Mouse (Mus musculus) midbrain, postnatal 0 days (tissue): Measurements from ENCODE around the gene Ptpn22. TPM values are rescaled to one million over a fixed set of nuclear protein-coding genes. Genes with fewer than 3 reads are reported as not detected.
A peak's percentile ranks its signal among the peaks of the same experiment; 100 is the strongest.

Experiments
- ATAC-seq: fragments of 200-750 bp; cut with Nextera tagmentation; 2 replicates; pipeline ENCODE4 v1.8.0; 2017; ENCODE audit warnings: moderate number of reproducible peaks, mild to moderate bottlenecking, moderate TSS enrichment, moderate library complexity; ENCODE audit not compliant: low FRiP score
- DNase-seq: peaks from one replicate; pipeline ENCODE4 v3.0.0-alpha.2; 2015; ENCODE audit warnings: low spot score
- H3K27ac ChIP-seq: fragments of 300-500 bp; sonication (generic); 2 replicates; pipeline ENCODE4 v1.5.1; 2014; ENCODE audit warnings: low read depth, mild to moderate bottlenecking, low read length, mixed read lengths
- H3K27me3 ChIP-seq: fragments of 300-500 bp; sonication (generic); 2 replicates; pipeline ENCODE4 v1.6.1; 2014; ENCODE audit warnings: low read length, control low read depth, mixed read lengths; ENCODE audit not compliant: insufficient read depth
- H3K36me3 ChIP-seq: fragments of 300-500 bp; sonication (generic); 2 replicates; pipeline ENCODE4 v1.6.1; 2014; ENCODE audit warnings: low read length, control low read depth, mixed read lengths; ENCODE audit not compliant: insufficient read depth
- H3K4me1 ChIP-seq: fragments of 300-500 bp; sonication (generic); 2 replicates; pipeline ENCODE4 v1.6.1; 2014; ENCODE audit warnings: mild to moderate bottlenecking, control low read depth, antibody characterized with exemption, low read length, mixed read lengths; ENCODE audit not compliant: insufficient read depth
- H3K4me2 ChIP-seq: fragments of 300-500 bp; sonication (generic); 2 replicates; pipeline ENCODE4 v1.6.1; 2014; ENCODE audit warnings: low read depth, mild to moderate bottlenecking, low read length, mixed read lengths; ENCODE audit not compliant: poor library complexity, severe bottlenecking
- H3K4me3 ChIP-seq: fragments of 300-500 bp; sonication (generic); 2 replicates; pipeline ENCODE4 v1.5.1; 2014; ENCODE audit warnings: low read depth, mild to moderate bottlenecking, low read length, moderate library complexity
- H3K9ac ChIP-seq: fragments of 300-500 bp; sonication (generic); replicated peaks from 2 replicates; pipeline ENCODE4 v1.6.1; 2014; ENCODE audit warnings: mild to moderate bottlenecking, low read length, moderate library complexity, mixed read lengths; ENCODE audit not compliant: poor library complexity, severe bottlenecking
- H3K9me3 ChIP-seq: fragments of 300-500 bp; sonication (generic); 2 replicates; pipeline ENCODE4 v1.6.1; 2016; ENCODE audit warnings: low read length, control low read depth
- CTCF ChIP-seq: IDR thresholded peaks from 2 replicates; pipeline ENCODE4 v1.5.1; 2016; ENCODE audit warnings: antibody characterized with exemption, mild to moderate bottlenecking
- WGBS: fragments of 180-500 bp; shearing (Covaris S2); extraction: QIAGEN DNeasy Blood & Tissue Kit; methylation state at CpG from one replicate; pipeline ENCODE4 v1.1.7; 2014; 5-methylcytosine and 5-hydroxymethylcytosine counted together
- polyA plus RNA-seq: library from polyadenylated mRNA; unstranded; fragments of >200 nt; fragmentation: Nextera tagmentation; extraction: Ambion mirVana; gene quantifications from 2 replicates; pipeline ENCODE4 v1.2.1, GENCODE M21; 2015
- total RNA-seq: library from RNA; depleted of rRNA; stranded (reverse); fragments of >200 nt; gene quantifications from 2 replicates; pipeline ENCODE4 v1.2.3, GENCODE M21; 2014

Ptpn22 gene
- total and polyA plus RNA-seq, 2 experiments from 2014 or later = 0.43 TPM; not detected in 1

DNA sequence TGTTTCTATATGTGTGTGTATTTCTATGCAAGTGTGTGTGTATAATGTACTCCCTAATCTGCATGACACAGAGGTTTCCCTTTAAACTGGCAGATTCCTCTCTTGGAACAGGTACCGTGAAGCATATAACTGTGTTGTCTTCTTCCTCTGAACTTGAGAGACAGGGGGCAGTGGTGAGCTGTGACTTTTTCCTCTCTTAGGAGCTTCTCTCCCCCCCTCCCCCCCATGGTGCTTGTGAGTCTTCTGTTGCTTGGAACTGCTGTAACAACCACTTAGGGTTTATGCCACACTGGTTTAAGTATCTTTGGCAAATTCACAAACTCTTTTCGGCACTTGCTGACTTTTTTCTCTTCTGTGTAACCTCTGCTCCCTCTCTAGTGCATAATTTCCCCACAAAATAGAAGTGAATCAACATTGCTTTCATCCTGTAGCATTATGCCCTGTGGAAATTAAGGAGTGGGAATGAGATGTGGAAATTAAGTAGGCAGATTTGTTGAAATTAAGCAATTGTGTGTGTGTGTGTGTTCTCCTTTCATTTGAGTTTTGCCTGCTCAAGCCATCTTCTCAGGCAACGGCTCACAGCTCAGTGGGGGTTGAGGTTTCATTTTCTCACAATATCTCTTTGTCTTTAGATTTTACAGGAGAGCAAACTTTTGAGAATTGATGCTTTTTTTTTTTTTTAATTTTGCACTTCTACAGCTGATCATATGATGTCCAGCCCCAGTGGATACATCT is 6.9 kb upstream of the Ptpn22 start:
- Histone ChIP-seq H3K27ac (no peak overlapping the region), H3K27me3 (no peaks in the 10 kb centered on the region), H3K4me3 (no peak overlapping the region), H3K9me3 (no peaks in the 10 kb centered on the region), H3K4me1 (no peaks in the 10 kb centered on the region), H3K4me2 (no peak overlapping the region), H3K36me3 (no peaks in the 10 kb centered on the region), H3K9ac (no peak overlapping the region)
- ATAC-seq (no peak), DNase-seq (peak; percentile 59)
- peak; percentile 60 for TF ChIP-seq CTCF
- 53% methylated on average over 3 of the region's 3 CpGs for WGBS

DNA sequence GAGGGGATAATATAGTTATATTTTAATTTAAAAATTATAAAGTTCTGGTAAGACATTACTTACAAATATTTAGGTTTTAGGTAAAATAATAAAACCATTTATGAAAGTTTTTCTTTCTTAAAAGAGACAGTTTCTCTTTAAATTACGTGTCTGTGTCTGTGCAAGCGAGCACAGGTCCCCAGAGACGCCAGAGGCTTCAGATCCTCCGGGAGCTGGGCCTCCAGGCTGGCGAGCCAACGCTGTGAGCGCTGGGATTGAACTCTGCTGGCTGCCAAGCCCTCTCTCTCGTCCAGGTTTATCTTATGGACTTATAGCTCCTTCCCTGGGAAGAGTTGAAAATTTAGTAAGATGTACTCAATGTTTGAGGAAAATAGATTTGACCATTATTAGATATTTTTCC is 5.8 kb upstream of the Ptpn22 start:
- no peaks in the 10 kb centered on the region for H3K9me3 ChIP-seq
- H3K27ac ChIP-seq = no peak overlapping the region
- H3K4me1 ChIP-seq = no peaks in the 10 kb centered on the region
- ATAC-seq (no peak), DNase-seq (peak; percentile 40)
- WGBS = 42% methylated on average over 8 of the region's 8 CpGs
- no peak for TF ChIP-seq CTCF
- no peaks in the 10 kb centered on the region for H3K36me3 ChIP-seq
- H3K9ac ChIP-seq = no peak overlapping the region
- no peak overlapping the region for H3K4me2 ChIP-seq
- H3K27me3 ChIP-seq = no peaks in the 10 kb centered on the region
- no peak overlapping the region for H3K4me3 ChIP-seq

DNA sequence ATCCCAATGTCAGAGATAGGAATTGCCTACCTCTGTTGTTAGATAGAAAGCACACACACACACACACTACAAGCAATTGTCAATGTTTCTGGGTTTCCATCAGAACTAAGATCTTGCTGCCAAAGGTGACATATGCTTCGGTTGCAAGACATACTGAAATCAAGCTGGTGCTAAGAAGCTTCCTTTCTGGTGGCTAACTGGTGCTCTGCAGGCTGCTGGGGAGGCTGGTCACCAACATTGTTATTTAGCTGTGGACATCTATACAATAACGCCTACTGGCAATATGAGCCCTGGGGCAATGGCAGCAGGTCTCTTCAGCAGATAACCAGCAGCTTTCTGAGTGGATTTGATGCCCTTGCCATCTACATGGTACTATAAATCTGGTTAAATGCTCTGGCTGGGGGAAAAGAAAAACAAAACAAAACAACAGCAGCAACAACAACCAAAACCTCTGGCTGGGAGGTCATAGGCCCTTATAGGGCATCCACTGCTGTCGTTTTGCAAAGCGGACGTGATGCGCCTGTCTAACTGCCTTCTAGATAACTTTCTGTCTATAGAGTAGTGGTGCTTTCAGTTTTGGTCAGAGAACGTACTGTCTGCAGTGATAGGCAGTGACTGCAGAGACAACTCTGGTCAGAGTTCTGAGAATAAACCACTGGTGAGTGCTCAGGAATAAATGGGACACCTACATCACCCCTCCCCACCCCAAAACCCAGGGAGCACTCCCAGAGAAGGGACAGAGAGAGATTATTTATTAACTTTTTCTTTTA is 2.4 kb upstream of the Ptpn22 start:
- Histone ChIP-seq H3K4me3 (no peak overlapping the region), H3K9ac (no peak overlapping the region), H3K9me3 (no peaks in the 10 kb centered on the region), H3K4me1 (no peaks in the 10 kb centered on the region), H3K4me2 (no peak overlapping the region), H3K27ac (no peak overlapping the region), H3K36me3 (no peaks in the 10 kb centered on the region), H3K27me3 (no peaks in the 10 kb centered on the region)
- no peak for DNase-seq
- 91% methylated on average over 7 of the region's 7 CpGs for WGBS
- ATAC-seq = no peak
- no peak for TF ChIP-seq CTCF

DNA sequence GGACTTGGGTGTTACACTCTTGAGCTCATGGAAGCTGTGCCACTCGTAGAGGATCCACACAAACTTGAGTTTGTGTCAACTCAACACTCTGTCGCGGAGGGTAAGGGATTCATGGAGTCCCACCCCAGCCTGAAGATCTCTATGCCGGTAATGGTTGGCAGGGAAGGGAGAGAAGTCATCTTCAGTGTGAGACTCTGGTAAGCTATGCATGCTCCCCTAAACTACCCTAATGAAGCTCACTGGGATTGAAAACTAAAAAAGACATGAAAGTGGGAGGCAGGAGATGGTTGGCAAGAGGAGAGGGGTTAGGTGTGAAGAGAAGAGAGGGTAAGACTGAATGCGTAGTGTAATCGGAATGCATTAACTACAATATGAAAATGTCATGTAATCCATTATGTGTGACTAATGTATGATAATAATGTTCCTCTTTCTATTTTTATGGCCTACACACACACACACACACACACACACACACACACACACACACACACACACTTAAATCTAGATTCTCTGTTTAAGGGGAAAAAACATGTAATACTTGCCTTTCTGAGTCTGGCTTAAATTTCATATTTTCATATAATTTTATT is 1.5 kb upstream of the Ptpn22 start:
- WGBS = 85% methylated on average over 6 of the region's 6 CpGs
- H3K4me1 ChIP-seq = no peaks in the 10 kb centered on the region
- no peak overlapping the region for H3K4me3 ChIP-seq
- no peak for TF ChIP-seq CTCF
- H3K36me3 ChIP-seq = no peaks in the 10 kb centered on the region
- H3K27ac ChIP-seq = no peak overlapping the region
- no peaks in the 10 kb centered on the region for H3K27me3 ChIP-seq
- no peak overlapping the region for H3K9ac ChIP-seq
- H3K9me3 ChIP-seq = no peaks in the 10 kb centered on the region
- DNase-seq (no peak), ATAC-seq (no peak)
- no peak overlapping the region for H3K4me2 ChIP-seq

DNA sequence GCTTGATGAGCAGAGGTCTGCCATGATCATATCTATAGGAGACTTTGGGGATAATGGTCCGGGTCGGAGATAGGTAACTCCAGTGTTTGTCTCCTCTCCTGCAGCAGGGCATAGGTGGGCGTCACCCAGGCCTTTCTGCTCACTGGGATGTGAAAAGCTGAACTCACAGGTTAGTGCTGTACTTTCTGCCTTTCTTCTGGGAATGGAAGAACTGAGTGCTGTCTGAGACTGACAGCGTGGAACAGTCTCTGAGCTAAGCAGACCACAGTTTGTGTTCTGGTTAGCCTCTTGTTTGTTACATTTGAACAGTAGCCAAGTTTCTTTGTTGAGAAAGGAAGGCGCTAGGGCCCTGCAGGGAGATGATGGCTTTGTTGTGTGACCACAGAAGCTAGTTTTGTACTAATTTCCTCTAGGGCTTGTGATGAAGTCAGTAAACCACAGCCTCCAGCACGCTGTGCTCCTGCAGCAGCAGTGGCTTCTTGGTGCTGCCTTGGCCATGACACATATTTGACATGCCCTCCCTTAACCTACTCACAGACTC is 326 bp downstream of the Ptpn22 start:
- H3K9ac ChIP-seq = no peak overlapping the region
- no peak overlapping the region for H3K27ac ChIP-seq
- no peaks in the 10 kb centered on the region for H3K4me1 ChIP-seq
- H3K4me2 ChIP-seq = no peak overlapping the region
- no peaks in the 10 kb centered on the region for H3K27me3 ChIP-seq
- no peak for TF ChIP-seq CTCF
- ATAC-seq (no peak), DNase-seq (peak; percentile 11)
- H3K4me3 ChIP-seq = no peak overlapping the region
- 65% methylated on average over 6 of the region's 6 CpGs for WGBS
- H3K9me3 ChIP-seq = no peaks in the 10 kb centered on the region
- H3K36me3 ChIP-seq = no peaks in the 10 kb centered on the region
